Mouse (Mus musculus): ENCODE results near the gene Olfr1390. TPM values are rescaled to one million over a fixed set of nuclear protein-coding genes. Genes with fewer than 3 reads are reported as not detected.

Olfr1390 gene
- polyA plus RNA-seq (2014; fragmentation: Illumina TruSeq; extraction: RNeasy Lipid Tissue Mini Kit (QIAGEN cat#74804); ENCODE audit: low read depth, low replicate concordance) = not detected

GRCm38 (mm10) chr11:49334888-49335287 lies at the start of gene Olfr1390:
Gene Olfr1390, plus strand, starts transcription at chr11:49335188.

GRCm38 (mm10) chr11:49304441-49304840 lies 30.5 kb upstream of the Olfr1390 start, which contains the start of gene Olfr10:
Gene Olfr10, plus strand, starts transcription at chr11:49304741.

GRCm38 (mm10) chr11:49322442-49322841 lies 12.5 kb upstream of the Olfr1390 start, which contains the start of gene Olfr1391:
Gene Olfr1391, plus strand, starts transcription at chr11:49322742.

Other genes starting within 250 kb of the Olfr1390 start
- gene Olfr1396, start 220.3 kb upstream of the Olfr1390 start, polyA plus RNA-seq (2014; fragmentation: Illumina TruSeq; extraction: RNeasy Lipid Tissue Mini Kit (QIAGEN cat#74804); ENCODE audit: low read depth, low replicate concordance) = not detected
- not detected for gene Olfr1395, start 192.9 kb upstream of the Olfr1390 start, polyA plus RNA-seq (2014; fragmentation: Illumina TruSeq; extraction: RNeasy Lipid Tissue Mini Kit (QIAGEN cat#74804); ENCODE audit: low read depth, low replicate concordance)
- not detected for gene Olfr1394, start 180.8 kb upstream of the Olfr1390 start, polyA plus RNA-seq (2014; fragmentation: Illumina TruSeq; extraction: RNeasy Lipid Tissue Mini Kit (QIAGEN cat#74804); ENCODE audit: low read depth, low replicate concordance)
- 0.04 TPM for gene Btnl9, start 148.0 kb upstream of the Olfr1390 start, polyA plus RNA-seq (2014; fragmentation: Illumina TruSeq; extraction: RNeasy Lipid Tissue Mini Kit (QIAGEN cat#74804); ENCODE audit: low read depth, low replicate concordance)
- gene Zfp62, start 131.9 kb upstream of the Olfr1390 start, polyA plus RNA-seq (2014; fragmentation: Illumina TruSeq; extraction: RNeasy Lipid Tissue Mini Kit (QIAGEN cat#74804); ENCODE audit: low read depth, low replicate concordance) = 143 TPM
- gene Mgat1, start 91.0 kb upstream of the Olfr1390 start, polyA plus RNA-seq (2014; fragmentation: Illumina TruSeq; extraction: RNeasy Lipid Tissue Mini Kit (QIAGEN cat#74804); ENCODE audit: low read depth, low replicate concordance) = 5.2 TPM
- gene Olfr1393, start 56.9 kb upstream of the Olfr1390 start, polyA plus RNA-seq (2014; fragmentation: Illumina TruSeq; extraction: RNeasy Lipid Tissue Mini Kit (QIAGEN cat#74804); ENCODE audit: low read depth, low replicate concordance) = 2.3 TPM
- gene Olfr1392, start 49.9 kb upstream of the Olfr1390 start, polyA plus RNA-seq (2014; fragmentation: Illumina TruSeq; extraction: RNeasy Lipid Tissue Mini Kit (QIAGEN cat#74804); ENCODE audit: low read depth, low replicate concordance) = 1.9 TPM
- not detected for gene Olfr10, start 30.4 kb upstream of the Olfr1390 start, polyA plus RNA-seq (2014; fragmentation: Illumina TruSeq; extraction: RNeasy Lipid Tissue Mini Kit (QIAGEN cat#74804); ENCODE audit: low read depth, low replicate concordance)
- gene Olfr1391, start 12.4 kb upstream of the Olfr1390 start, polyA plus RNA-seq (2014; fragmentation: Illumina TruSeq; extraction: RNeasy Lipid Tissue Mini Kit (QIAGEN cat#74804); ENCODE audit: low read depth, low replicate concordance) = not detected
- gene Olfr1389, start 87.9 kb downstream of the Olfr1390 start, polyA plus RNA-seq (2014; fragmentation: Illumina TruSeq; extraction: RNeasy Lipid Tissue Mini Kit (QIAGEN cat#74804); ENCODE audit: low read depth, low replicate concordance) = 0.50 TPM
- 0.14 TPM for gene Olfr1388, start 101.4 kb downstream of the Olfr1390 start, polyA plus RNA-seq (2014; fragmentation: Illumina TruSeq; extraction: RNeasy Lipid Tissue Mini Kit (QIAGEN cat#74804); ENCODE audit: low read depth, low replicate concordance)
- not detected for gene Olfr1387, start 120.2 kb downstream of the Olfr1390 start, polyA plus RNA-seq (2014; fragmentation: Illumina TruSeq; extraction: RNeasy Lipid Tissue Mini Kit (QIAGEN cat#74804); ENCODE audit: low read depth, low replicate concordance)
- gene Olfr1386, start 129.9 kb downstream of the Olfr1390 start, polyA plus RNA-seq (2014; fragmentation: Illumina TruSeq; extraction: RNeasy Lipid Tissue Mini Kit (QIAGEN cat#74804); ENCODE audit: low read depth, low replicate concordance) = not detected
- not detected for gene Olfr1385, start 153.9 kb downstream of the Olfr1390 start, polyA plus RNA-seq (2014; fragmentation: Illumina TruSeq; extraction: RNeasy Lipid Tissue Mini Kit (QIAGEN cat#74804); ENCODE audit: low read depth, low replicate concordance)
- gene Olfr1384, start 171.5 kb downstream of the Olfr1390 start, polyA plus RNA-seq (2014; fragmentation: Illumina TruSeq; extraction: RNeasy Lipid Tissue Mini Kit (QIAGEN cat#74804); ENCODE audit: low read depth, low replicate concordance) = not detected
- not detected for gene Olfr1383, start 184.5 kb downstream of the Olfr1390 start, polyA plus RNA-seq (2014; fragmentation: Illumina TruSeq; extraction: RNeasy Lipid Tissue Mini Kit (QIAGEN cat#74804); ENCODE audit: low read depth, low replicate concordance)
- not detected for gene Olfr1382, start 193.1 kb downstream of the Olfr1390 start, polyA plus RNA-seq (2014; fragmentation: Illumina TruSeq; extraction: RNeasy Lipid Tissue Mini Kit (QIAGEN cat#74804); ENCODE audit: low read depth, low replicate concordance)
- gene Olfr1381, start 208.3 kb downstream of the Olfr1390 start, polyA plus RNA-seq (2014; fragmentation: Illumina TruSeq; extraction: RNeasy Lipid Tissue Mini Kit (QIAGEN cat#74804); ENCODE audit: low read depth, low replicate concordance) = not detected
- not detected for gene Olfr1380, start 221.7 kb downstream of the Olfr1390 start, polyA plus RNA-seq (2014; fragmentation: Illumina TruSeq; extraction: RNeasy Lipid Tissue Mini Kit (QIAGEN cat#74804); ENCODE audit: low read depth, low replicate concordance)

Measured in testis, adult 10 weeks (tissue).